In genomic region chr4:48461060-48461459, GRCm38 (mm10) we compare ENCODE assay signal across 25 mouse cellular contexts.
"Had no signal": no experiment of that assay in that cellular context is flagged by ENCODE, and none has a peak within 500 bp of the region (broad histone marks: within the 10 kb centered on the region; RNA-seq: fewer than 3 reads in every experiment).

No protein-coding gene starts in this region.

- H3K4me3 ChIP-seq: gastrocnemius, adult 2 months; heart, embryonic 13.5 days; heart, embryonic 15.5 days; hindbrain, embryonic 13.5 days; hindbrain, embryonic 15.5 days; intestine, embryonic 15.5 days; limb, embryonic 13.5 days; limb, embryonic 15.5 days; liver, embryonic 13.5 days had no signal

- ATAC-seq: inflammation-experienced regulatory T-cells, adult 6 months; intestine, embryonic 15.5 days; intestine, postnatal 0 days had no signal

- H3K27me3 ChIP-seq: heart, embryonic 13.5 days; heart, embryonic 15.5 days; hindbrain, embryonic 13.5 days; hindbrain, embryonic 15.5 days; intestine, embryonic 15.5 days; limb, embryonic 13.5 days; limb, embryonic 15.5 days; liver, embryonic 13.5 days had no signal

- H3K27ac ChIP-seq: gastrocnemius, adult 2 months; heart, embryonic 13.5 days; heart, embryonic 15.5 days; hindbrain, embryonic 13.5 days; hindbrain, embryonic 15.5 days; intestine, embryonic 15.5 days; kidney, postnatal 0 days; limb, embryonic 13.5 days; limb, embryonic 15.5 days; liver, embryonic 13.5 days had no signal

- H3K4me1 ChIP-seq: heart, embryonic 13.5 days; heart, embryonic 15.5 days; hindbrain, embryonic 13.5 days; hindbrain, embryonic 15.5 days; intestine, embryonic 15.5 days; limb, embryonic 13.5 days; limb, embryonic 15.5 days; liver, embryonic 13.5 days had no signal

- H3K9ac ChIP-seq: heart, embryonic 13.5 days; heart, embryonic 15.5 days; hindbrain, embryonic 13.5 days; hindbrain, embryonic 15.5 days; intestine, embryonic 15.5 days; limb, embryonic 13.5 days; limb, embryonic 15.5 days; liver, embryonic 13.5 days had no signal

- DNase-seq: gastrocnemius, adult 2 months; gastrocnemius, postnatal 10 days; gastrocnemius, postnatal 25 days; heart, adult 18-20 months; heart, postnatal 14 days; heart, postnatal 36 days; kidney, adult 18-20 months; kidney, adult 8-10 months; kidney, postnatal 14 days; kidney, postnatal 36 days; layer of hippocampus, adult 9-11 months; layer of hippocampus, postnatal 36 days; left cerebral cortex, postnatal 4 days; liver, embryonic 13.5 days had no signal

- H3K9me3 ChIP-seq: heart, embryonic 13.5 days; heart, embryonic 15.5 days; hindbrain, embryonic 13.5 days; hindbrain, embryonic 15.5 days; intestine, embryonic 15.5 days; limb, embryonic 13.5 days; limb, embryonic 15.5 days; liver, embryonic 13.5 days had no signal

- H3K4me2 ChIP-seq: heart, embryonic 11.5 days; heart, embryonic 13.5 days; heart, embryonic 15.5 days; hindbrain, embryonic 13.5 days; hindbrain, embryonic 15.5 days; intestine, embryonic 15.5 days; limb, embryonic 13.5 days; limb, embryonic 15.5 days; liver, embryonic 13.5 days had no signal
